Mouse (Mus musculus) T-helper 2 cell (primary cell): ENCODE results near the gene Nexn.

Experiments used
- in situ Hi-C: fragments of 300-600 bp; cut with MboI, MseI; formaldehyde crosslinking; loops from one replicate; pipeline ENCODE4 v1.15.1; 2025; ENCODE audit warnings: high pct_unique_total_duplicates

Nexn gene

GRCm38 (mm10) chr3:152238836-152239235, 27.3 kb downstream of the Nexn start:
- in situ Hi-C loops, result no loop called here

GRCm38 (mm10) chr3:152235805-152236204, 30.3 kb downstream of the Nexn start:
- in situ Hi-C loops, result no loop called here

GRCm38 (mm10) chr3:152235238-152235637, 30.9 kb downstream of the Nexn start:
- in situ Hi-C loops, result no loop called here

GRCm38 (mm10) chr3:152231333-152232100, 34.6 kb downstream of the Nexn start:
- in situ Hi-C loops, result no loop called here

- in situ Hi-C loops, result no loop called here
Measured at GRCm38 (mm10) chr3:152229271-152229670, 36.9 kb downstream of the Nexn start.

- in situ Hi-C loops, result no loop called here
Measured at GRCm38 (mm10) chr3:152228843-152229242, 37.3 kb downstream of the Nexn start.

- in situ Hi-C loops, result no loop called here
Measured at GRCm38 (mm10) chr3:152225906-152226305, 40.2 kb downstream of the Nexn start.

- in situ Hi-C loops, result loop anchor here (25.0 kb wide), 1 partner anchor 1687 kb away; the partner anchor contains the start of genes Msh4 and Rabggtb
Measured at GRCm38 (mm10) chr3:152224918-152225317, 41.2 kb downstream of the Nexn start.

- in situ Hi-C loops, result loop anchor here (25.0 kb wide), 1 partner anchor 1699 kb away; the partner anchor contains the start of genes Msh4 and Rabggtb
Measured at GRCm38 (mm10) chr3:152213416-152213815, 52.7 kb downstream of the Nexn start.

GRCm38 (mm10) chr3:152211731-152212279, 54.3 kb downstream of the Nexn start:
- in situ Hi-C loops, result loop anchor here (25.0 kb wide), 1 partner anchor 1700 kb away; the partner anchor contains the start of genes Msh4 and Rabggtb

- in situ Hi-C loops, result loop anchor here (25.0 kb wide), 1 partner anchor 1701 kb away; the partner anchor contains the start of genes Msh4 and Rabggtb
Measured at GRCm38 (mm10) chr3:152210728-152211391, 55.3 kb downstream of the Nexn start.

- in situ Hi-C loops, result loop anchor here (25.0 kb wide), 1 partner anchor 1702 kb away; the partner anchor contains the start of genes Msh4 and Rabggtb
Measured at GRCm38 (mm10) chr3:152209967-152210634, 56.0 kb downstream of the Nexn start, which contains the start of the genes Dnajb4 and Fubp1. Dnajb4 (minus strand) TSS chr3:152210302. Fubp1 (plus strand) TSS chr3:152210422.

- in situ Hi-C loops, result loop anchor here (25.0 kb wide), 1 partner anchor 1703 kb away; the partner anchor contains the start of genes Msh4 and Rabggtb
Measured at GRCm38 (mm10) chr3:152209177-152209966, 56.8 kb downstream of the Nexn start.

- in situ Hi-C loops, result loop anchor here (25.0 kb wide), 1 partner anchor 1704 kb away; the partner anchor contains the start of genes Msh4 and Rabggtb
Measured at GRCm38 (mm10) chr3:152208096-152208885, 57.9 kb downstream of the Nexn start.

- in situ Hi-C loops, result loop anchor here (25.0 kb wide), 1 partner anchor 1705 kb away; the partner anchor contains the start of genes Msh4 and Rabggtb
Measured at GRCm38 (mm10) chr3:152207156-152207555, 59.0 kb downstream of the Nexn start.

GRCm38 (mm10) chr3:152204577-152204976, 61.6 kb downstream of the Nexn start:
- in situ Hi-C loops, result loop anchor here (5.0 to 25.0 kb wide), 2 partner anchors 92 to 1708 kb away; partner anchors contain the start of genes Msh4 and Rabggtb

- in situ Hi-C loops, result loop anchor here (5.0 to 25.0 kb wide), 2 partner anchors 92 to 1708 kb away; partner anchors contain the start of genes Msh4 and Rabggtb
Measured at GRCm38 (mm10) chr3:152203996-152204395, 62.2 kb downstream of the Nexn start.

- in situ Hi-C loops, result loop anchor here (5.0 to 25.0 kb wide), 2 partner anchors 91 to 1709 kb away; partner anchors contain the start of genes Msh4 and Rabggtb
Measured at GRCm38 (mm10) chr3:152203411-152203810, 62.7 kb downstream of the Nexn start.

- in situ Hi-C loops, result loop anchor here (5.0 to 25.0 kb wide), 2 partner anchors 91 to 1709 kb away; partner anchors contain the start of genes Msh4 and Rabggtb
Measured at GRCm38 (mm10) chr3:152202942-152203341, 63.2 kb downstream of the Nexn start.
